Mouse (Mus musculus) brain, embryonic 14.5 days (tissue): Measurements from ENCODE around the gene Npas3.

Experiments used
- CTCF ChIP-seq: fragments of 200-500 bp; IDR thresholded peaks from 2 replicates; pipeline ENCODE4 v1.5.1; 2012; ENCODE audit warnings: inconsistent platforms, mild to moderate bottlenecking, moderate library complexity, borderline replicate concordance; ENCODE audit not compliant: insufficient read depth, insufficient read length; ENCODE audit errors: extremely low read depth
- POLR2A ChIP-seq: fragments of 200-500 bp; IDR thresholded peaks from 2 replicates; pipeline ENCODE4 v1.6.1; 2012; ENCODE audit warnings: mild to moderate bottlenecking, inconsistent platforms, borderline replicate concordance; ENCODE audit not compliant: poor library complexity, insufficient read depth, insufficient read length, severe bottlenecking; ENCODE audit errors: extremely low read depth

- TF ChIP-seq CTCF (no peak), POLR2A (no peak)
Observed at GRCm38 (mm10) chr12:53825898-53826605, 577.6 kb downstream of the Npas3 start.
